Mouse (Mus musculus): Measurements from ENCODE around the gene Pts. TPM values are rescaled to one million over a fixed set of nuclear protein-coding genes. Genes with fewer than 3 reads are reported as not detected.

The Pts gene
- polyA plus RNA-seq, 1 experiment from 2014 or later, result 75.2 TPM

DNA sequence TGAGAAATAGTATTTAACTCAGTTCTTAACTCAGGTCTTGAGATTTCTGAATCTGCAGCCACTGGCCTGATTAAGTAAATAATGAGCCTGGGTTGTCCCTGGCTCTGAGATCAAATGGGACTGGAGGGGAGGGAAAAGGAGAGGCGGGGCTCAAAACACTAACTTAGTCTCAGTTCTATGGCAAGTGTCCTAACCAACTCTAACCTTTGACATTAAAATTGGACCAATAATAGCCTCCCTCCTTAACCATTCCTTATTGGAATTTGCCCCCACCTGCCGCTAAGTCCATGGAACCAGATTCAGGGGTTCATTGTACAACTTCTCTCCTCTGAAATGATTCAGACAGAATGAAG is 26.5 kb upstream of the Pts start, which contains the start of gene Bco2:
Gene Bco2 (minus strand): TSS at position 88 of the 353 bp plus-strand sequence.
- peak within 1 kb of the TSS; percentile 30 for H3K4me2 ChIP-seq (ENCODE audit: low read depth)
- 22% methylated on average over 2 of the region's 2 CpGs for WGBS
- peak within 1 kb of the TSS; percentile 52 for H3K9ac ChIP-seq (ENCODE audit: low read length)
- H3K27ac ChIP-seq (ENCODE audit: low read depth, low read length), result peak within 1 kb of the TSS; percentile 53; the same call in 1 of the 2 replicates
- H3K9me3 ChIP-seq (ENCODE audit: control insufficient read depth, low read length), result no peaks in the 10 kb centered on the region
- ATAC-seq (ENCODE audit: insufficient read depth, low FRiP score, low TSS enrichment) (peak; percentile 20; the same call in 1 of the 2 replicates), DNase-seq (ENCODE audit: low spot score) (no peak)
- H3K27me3 ChIP-seq (ENCODE audit: control insufficient read depth, insufficient read depth, low read length), result no peaks in the 10 kb centered on the region
- no peak within 1 kb of the TSS for H3K4me3 ChIP-seq (ENCODE audit: low read depth, low read length)
- no peaks in the 10 kb centered on the region; the same call in 1 of the 2 replicates for H3K4me1 ChIP-seq (ENCODE audit: control insufficient read depth, insufficient read depth, low read length)
- H3K36me3 ChIP-seq (ENCODE audit: control insufficient read depth, insufficient read depth, low read length), result no peaks in the 10 kb centered on the region

DNA sequence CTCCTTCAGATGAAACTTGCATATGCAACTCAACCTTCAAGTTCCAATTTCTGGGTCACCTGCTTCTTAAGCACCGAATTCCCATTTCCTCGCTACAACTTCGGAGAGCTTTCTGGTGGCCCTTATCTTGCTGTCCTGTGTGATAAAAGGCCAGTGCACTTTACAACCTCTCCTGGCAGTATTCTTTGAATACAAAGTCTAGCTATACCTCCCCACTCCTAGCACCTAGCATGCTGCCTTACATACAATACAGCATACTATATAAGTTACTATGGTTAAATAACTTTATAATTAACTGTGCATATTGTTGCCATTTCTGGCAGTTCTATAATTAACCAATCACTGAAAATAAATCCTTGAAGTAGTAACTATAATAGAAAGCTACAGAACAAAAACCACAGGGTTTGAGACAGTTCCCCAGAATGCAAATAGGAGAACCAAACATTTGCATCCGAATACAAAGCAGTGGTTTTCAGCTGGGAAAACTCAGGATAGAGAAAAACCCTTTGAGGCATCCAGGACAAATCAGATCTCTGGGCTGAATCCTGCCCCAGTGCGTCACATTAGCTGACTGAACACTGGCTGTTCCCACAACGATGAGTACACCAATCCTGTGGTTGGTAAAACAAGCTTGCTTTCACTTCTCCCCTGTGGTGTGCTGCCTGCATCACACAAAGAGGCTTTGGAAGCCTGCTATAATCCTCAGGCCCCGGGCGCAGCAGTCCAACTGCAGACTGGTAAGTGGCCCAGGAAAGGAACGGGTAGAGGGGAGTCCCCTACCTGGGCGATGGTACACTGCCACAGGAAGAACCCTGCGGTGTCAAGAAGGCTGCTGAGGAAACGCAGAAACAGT is 25.9 kb upstream of the Pts start, which contains the start of gene Il18:
Gene Il18 (plus strand): TSS at position 587 of the 853 bp plus-strand sequence.
- peak within 1 kb of the TSS; percentile 53; the same call in 1 of the 2 replicates for H3K27ac ChIP-seq (ENCODE audit: low read depth, low read length)

DNA sequence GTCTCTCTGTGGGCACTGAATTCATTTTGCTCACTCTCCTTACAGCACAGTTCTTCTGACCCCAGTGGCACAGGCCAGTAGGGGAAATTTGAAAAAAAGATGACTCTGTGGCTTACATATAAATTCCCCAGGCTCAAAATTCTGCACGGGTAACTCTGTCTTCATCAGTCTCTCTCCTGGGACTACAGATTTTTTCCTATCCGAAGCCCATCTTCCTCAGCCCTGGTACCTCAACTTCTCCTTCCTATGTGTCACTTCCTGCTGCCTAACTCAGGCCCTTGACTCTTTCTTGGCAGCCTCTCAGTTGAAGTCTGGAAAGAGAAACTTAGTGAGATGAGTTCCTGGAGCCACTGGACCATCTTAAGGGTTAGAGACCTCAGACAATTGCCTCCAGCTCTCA is 25.0 kb upstream of the Pts start:
- H3K4me3 ChIP-seq (ENCODE audit: low read depth, low read length), result no peak overlapping the region
- no peak overlapping the region for H3K9ac ChIP-seq (ENCODE audit: low read length)
- H3K4me2 ChIP-seq (ENCODE audit: low read depth), result no peak overlapping the region
- no peaks in the 10 kb centered on the region for H3K27me3 ChIP-seq (ENCODE audit: control insufficient read depth, insufficient read depth, low read length)
- no peaks in the 10 kb centered on the region for H3K36me3 ChIP-seq (ENCODE audit: control insufficient read depth, insufficient read depth, low read length)
- ATAC-seq (ENCODE audit: insufficient read depth, low FRiP score, low TSS enrichment), result no peak
- H3K4me1 ChIP-seq (ENCODE audit: control insufficient read depth, insufficient read depth, low read length), result no peaks in the 10 kb centered on the region; the same call in 1 of the 2 replicates
- no peak overlapping the region for H3K27ac ChIP-seq (ENCODE audit: low read depth, low read length)
- whole genome bisulfite sequencing, result 83% methylated on average over 2 of the region's 2 CpGs
- no peaks in the 10 kb centered on the region for H3K9me3 ChIP-seq (ENCODE audit: control insufficient read depth, low read length)
- no peak for DNase-seq (ENCODE audit: low spot score)

More for the DNA sequence above, 25.9 kb upstream of the Pts start, which contains the start of gene Il18:
- peak within 1 kb of the TSS; percentile 52 for H3K9ac ChIP-seq (ENCODE audit: low read length)
- no peaks in the 10 kb centered on the region; the same call in 1 of the 2 replicates for H3K4me1 ChIP-seq (ENCODE audit: control insufficient read depth, insufficient read depth, low read length)
- WGBS, result 23% methylated on average over 12 of the region's 12 CpGs
- no peaks in the 10 kb centered on the region for H3K9me3 ChIP-seq (ENCODE audit: control insufficient read depth, low read length)
- no peaks in the 10 kb centered on the region for H3K27me3 ChIP-seq (ENCODE audit: control insufficient read depth, insufficient read depth, low read length)
- ATAC-seq (ENCODE audit: insufficient read depth, low FRiP score, low TSS enrichment) (peak; percentile 79), DNase-seq (ENCODE audit: low spot score) (peak; percentile 51)
- H3K4me3 ChIP-seq (ENCODE audit: low read depth, low read length), result no peak within 1 kb of the TSS
- H3K4me2 ChIP-seq (ENCODE audit: low read depth), result peak within 1 kb of the TSS; percentile 30
- no peaks in the 10 kb centered on the region for H3K36me3 ChIP-seq (ENCODE audit: control insufficient read depth, insufficient read depth, low read length)

DNA sequence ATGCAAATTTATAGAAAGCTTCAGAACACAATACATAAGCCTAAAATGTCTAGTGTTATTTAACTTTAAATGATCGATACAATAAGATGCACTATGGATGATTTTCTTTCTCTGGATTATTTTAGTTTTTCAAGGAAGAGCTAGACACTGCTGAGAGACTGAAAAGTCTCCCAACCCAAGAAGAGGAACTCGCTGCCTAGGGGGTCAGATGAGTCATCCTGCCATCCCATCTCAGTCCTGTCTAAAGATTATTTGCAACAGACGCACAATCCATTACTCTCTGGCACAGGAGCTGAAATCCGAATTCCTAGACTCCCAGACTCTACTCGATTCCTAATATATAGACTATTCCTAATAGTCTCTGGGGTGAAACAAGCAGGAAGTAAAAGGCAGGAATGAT is 23.7 kb upstream of the Pts start:
- H3K9ac ChIP-seq (ENCODE audit: low read length), result no peak overlapping the region
- no peaks in the 10 kb centered on the region for H3K9me3 ChIP-seq (ENCODE audit: control insufficient read depth, low read length)
- no peak for ATAC-seq (ENCODE audit: insufficient read depth, low FRiP score, low TSS enrichment)
- no peak for DNase-seq (ENCODE audit: low spot score)
- no peaks in the 10 kb centered on the region for H3K36me3 ChIP-seq (ENCODE audit: control insufficient read depth, insufficient read depth, low read length)
- H3K4me3 ChIP-seq (ENCODE audit: low read depth, low read length), result no peak overlapping the region
- H3K27me3 ChIP-seq (ENCODE audit: control insufficient read depth, insufficient read depth, low read length), result no peaks in the 10 kb centered on the region
- no peak overlapping the region for H3K27ac ChIP-seq (ENCODE audit: low read depth, low read length)
- H3K4me1 ChIP-seq (ENCODE audit: control insufficient read depth, insufficient read depth, low read length), result no peaks in the 10 kb centered on the region; the same call in 1 of the 2 replicates
- 83% methylated on average over 5 of the region's 5 CpGs for WGBS
- H3K4me2 ChIP-seq (ENCODE audit: low read depth), result no peak overlapping the region

DNA sequence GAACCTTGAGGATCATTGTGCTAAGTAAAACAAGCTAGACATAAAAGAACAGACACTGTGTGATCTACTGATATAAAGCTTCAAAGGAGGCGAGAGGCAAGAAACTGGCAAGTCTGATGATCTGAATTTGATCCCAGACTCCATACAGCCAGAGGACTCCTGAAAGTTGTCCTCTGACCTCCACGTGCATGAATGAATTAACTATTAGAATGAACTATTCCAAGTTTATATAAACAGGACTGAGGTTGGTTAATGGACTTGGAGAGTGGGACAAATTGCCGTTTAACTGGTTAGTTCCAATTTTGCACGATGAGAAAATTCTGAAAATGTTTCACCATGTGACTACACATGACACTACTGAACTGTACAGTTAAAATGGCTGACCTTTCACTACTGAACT is 20.4 kb upstream of the Pts start:
- Histone ChIP-seq H3K4me2 (ENCODE audit: low read depth) (no peak overlapping the region), H3K27ac (ENCODE audit: low read depth, low read length) (no peak overlapping the region), H3K9ac (ENCODE audit: low read length) (no peak overlapping the region), H3K9me3 (ENCODE audit: control insufficient read depth, low read length) (no peaks in the 10 kb centered on the region), H3K4me1 (ENCODE audit: control insufficient read depth, insufficient read depth, low read length) (no peaks in the 10 kb centered on the region), H3K27me3 (ENCODE audit: control insufficient read depth, insufficient read depth, low read length) (no peaks in the 10 kb centered on the region), H3K4me3 (ENCODE audit: low read depth, low read length) (no peak overlapping the region), H3K36me3 (ENCODE audit: control insufficient read depth, insufficient read depth, low read length) (no peaks in the 10 kb centered on the region)
- 87% methylated on average over 4 of the region's 4 CpGs for WGBS
- DNase-seq (ENCODE audit: low spot score) (no peak), ATAC-seq (ENCODE audit: insufficient read depth, low FRiP score, low TSS enrichment) (no peak)

DNA sequence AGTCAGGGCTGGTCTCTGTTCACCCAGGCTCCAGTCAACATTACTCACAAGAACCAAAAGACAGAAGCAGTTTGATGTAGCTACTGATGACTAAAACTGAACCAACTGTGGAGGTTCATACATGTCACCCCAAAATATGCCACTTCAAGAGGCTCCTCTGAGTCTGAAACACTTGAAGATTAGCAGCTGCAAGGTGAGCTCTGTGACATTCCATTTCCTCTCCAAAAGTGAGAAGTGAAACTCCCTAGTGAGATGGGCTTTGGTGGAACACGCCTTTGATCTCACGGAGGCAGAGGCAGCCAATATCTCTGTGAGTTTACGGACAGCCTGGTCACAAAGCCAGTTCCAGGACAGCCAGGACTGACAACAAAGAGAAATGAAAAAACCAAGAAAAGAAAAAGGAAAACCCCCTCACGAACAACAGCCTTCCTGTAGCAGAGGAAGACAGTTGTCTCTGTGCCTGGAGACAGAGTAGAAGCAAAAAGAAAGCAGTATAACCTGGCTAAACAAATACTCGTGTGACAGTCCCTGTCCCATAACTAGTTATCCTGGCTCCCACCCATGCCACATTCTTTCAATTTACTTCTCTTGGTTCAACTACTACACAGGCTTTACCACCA is 19.4 kb upstream of the Pts start:
- Histone ChIP-seq H3K27me3 (ENCODE audit: control insufficient read depth, insufficient read depth, low read length) (no peaks in the 10 kb centered on the region), H3K4me1 (ENCODE audit: control insufficient read depth, insufficient read depth, low read length) (no peaks in the 10 kb centered on the region), H3K4me3 (ENCODE audit: low read depth, low read length) (no peak overlapping the region), H3K9me3 (ENCODE audit: control insufficient read depth, low read length) (no peaks in the 10 kb centered on the region), H3K9ac (ENCODE audit: low read length) (no peak overlapping the region), H3K4me2 (ENCODE audit: low read depth) (no peak overlapping the region), H3K36me3 (ENCODE audit: control insufficient read depth, insufficient read depth, low read length) (no peaks in the 10 kb centered on the region), H3K27ac (ENCODE audit: low read depth, low read length) (no peak overlapping the region)
- 49% methylated on average over 5 of the region's 5 CpGs for WGBS
- ATAC-seq (ENCODE audit: insufficient read depth, low FRiP score, low TSS enrichment) (no peak), DNase-seq (ENCODE audit: low spot score) (no peak)

DNA sequence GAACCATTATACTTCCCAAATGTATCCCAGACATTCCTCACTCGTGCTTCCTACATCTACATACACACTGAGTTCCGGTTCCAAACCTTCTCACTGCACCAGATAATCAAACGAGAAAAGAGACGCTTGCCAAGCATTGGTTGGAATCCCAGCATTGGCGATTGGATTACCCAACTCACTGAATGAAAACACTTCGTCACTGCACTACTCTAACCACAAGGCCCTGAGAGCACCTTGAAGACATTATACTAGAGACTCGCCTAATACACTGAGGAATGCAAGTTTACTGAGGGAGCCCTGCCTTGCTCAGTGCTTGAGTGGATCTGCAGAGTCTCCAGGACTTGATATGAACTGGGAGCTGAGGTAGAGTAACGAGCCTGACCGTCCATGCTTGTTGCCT is 13.9 kb upstream of the Pts start:
- no peaks in the 10 kb centered on the region for H3K4me1 ChIP-seq (ENCODE audit: control insufficient read depth, insufficient read depth, low read length)
- H3K4me2 ChIP-seq (ENCODE audit: low read depth), result no peak overlapping the region
- WGBS, result 83% methylated on average over 9 of the region's 9 CpGs
- H3K27ac ChIP-seq (ENCODE audit: low read depth, low read length), result no peak overlapping the region
- no peak overlapping the region for H3K4me3 ChIP-seq (ENCODE audit: low read depth, low read length)
- no peak overlapping the region for H3K9ac ChIP-seq (ENCODE audit: low read length)
- ATAC-seq (ENCODE audit: insufficient read depth, low FRiP score, low TSS enrichment), result no peak
- no peaks in the 10 kb centered on the region for H3K27me3 ChIP-seq (ENCODE audit: control insufficient read depth, insufficient read depth, low read length)
- no peaks in the 10 kb centered on the region for H3K36me3 ChIP-seq (ENCODE audit: control insufficient read depth, insufficient read depth, low read length)
- H3K9me3 ChIP-seq (ENCODE audit: control insufficient read depth, low read length), result no peaks in the 10 kb centered on the region
- no peak for DNase-seq (ENCODE audit: low spot score)

DNA sequence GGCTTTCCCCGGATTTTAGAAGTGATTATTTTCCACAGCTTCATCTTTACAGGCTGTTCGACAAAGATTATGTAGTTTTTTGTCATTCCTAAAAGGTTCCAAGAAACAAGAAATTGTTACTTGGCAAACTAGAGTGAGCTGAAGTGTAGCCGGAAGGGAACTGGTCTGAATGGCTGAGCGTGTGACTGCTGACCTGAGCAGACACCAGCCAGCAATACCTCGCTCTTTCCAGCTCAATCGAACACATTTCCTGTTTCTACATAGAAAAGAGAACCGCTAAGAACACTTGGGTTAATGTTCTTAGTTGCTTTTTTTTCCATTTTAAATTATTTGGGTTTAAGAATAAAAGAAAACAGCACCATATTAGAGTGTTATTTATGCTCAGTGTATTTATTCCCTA is 11.6 kb upstream of the Pts start:
- Histone ChIP-seq H3K4me2 (ENCODE audit: low read depth) (no peak overlapping the region), H3K36me3 (ENCODE audit: control insufficient read depth, insufficient read depth, low read length) (no peaks in the 10 kb centered on the region), H3K27me3 (ENCODE audit: control insufficient read depth, insufficient read depth, low read length) (no peaks in the 10 kb centered on the region), H3K9me3 (ENCODE audit: control insufficient read depth, low read length) (no peaks in the 10 kb centered on the region), H3K4me3 (ENCODE audit: low read depth, low read length) (no peak overlapping the region), H3K9ac (ENCODE audit: low read length) (no peak overlapping the region), H3K4me1 (ENCODE audit: control insufficient read depth, insufficient read depth, low read length) (no peaks in the 10 kb centered on the region), H3K27ac (ENCODE audit: low read depth, low read length) (no peak overlapping the region)
- DNase-seq (ENCODE audit: low spot score), result no peak
- ATAC-seq (ENCODE audit: insufficient read depth, low FRiP score, low TSS enrichment), result no peak
- 81% methylated on average over 7 of the region's 7 CpGs for WGBS

Data from neural tube, embryonic 11.5 days (tissue).